Mouse (Mus musculus): ENCODE measurements around the gene Pfkfb2.

GRCm38 (mm10) chr1:130759689-130760088, 30.6 kb upstream of the Pfkfb2 start:
- TF ChIP-seq CTCF (IDR thresholded peaks at IDR 0.05; ENCODE audit: low read depth, low read length) (no peak), GATA1 (IDR thresholded peaks at IDR 0.05; ENCODE audit: borderline replicate concordance, low read length) (no peak)
